ENCODE assay signal across 8 mouse cellular contexts in genomic region chr9:37146603-37147358, GRCm38 (mm10). TPM values are rescaled to one million over a fixed set of nuclear protein-coding genes. Genes with fewer than 3 reads are reported as not detected.
DNase-seq lines count a peak whose midpoint lies in the region; ATAC-seq and TF ChIP-seq lines count a peak whose summit lies in the region.

No protein-coding gene starts in this region.

- H3K4me2 ChIP-seq in forebrain, embryonic 11.5 days (ENCODE audit: low read depth, low read length, severe bottlenecking) = peak overlapping the region; percentile 93
- peak overlapping the region; percentile 98 for H3K4me2 ChIP-seq in heart, embryonic 14.5 days (ENCODE audit: low read length)
- H3K4me2 ChIP-seq in kidney, embryonic 16.5 days (replicated peaks; ENCODE audit: low read depth, low read length) = peak overlapping the region; percentile 89
- peak overlapping the region; percentile 96 for H3K4me2 ChIP-seq in limb, embryonic 15.5 days
- H3K4me2 ChIP-seq in midbrain, postnatal 0 days (ENCODE audit: low read depth, low read length, poor library complexity, severe bottlenecking) = peak overlapping the region; percentile 93

- H3K36me3 ChIP-seq in forebrain, embryonic 11.5 days (ENCODE audit: control insufficient read depth, insufficient read depth, low read length) = no peaks in the 10 kb centered on the region
- no peaks in the 10 kb centered on the region for H3K36me3 ChIP-seq in heart, embryonic 14.5 days (ENCODE audit: control insufficient read depth, insufficient read depth, low read length)
- H3K36me3 ChIP-seq in kidney, embryonic 16.5 days (ENCODE audit: insufficient read depth, low read length) = no peaks in the 10 kb centered on the region
- H3K36me3 ChIP-seq in limb, embryonic 15.5 days = no peaks in the 10 kb centered on the region
- H3K36me3 ChIP-seq in midbrain, postnatal 0 days (ENCODE audit: insufficient read depth, low read length) = no peaks in the 10 kb centered on the region

- peak overlapping the region; percentile 60 for H3K4me3 ChIP-seq in forebrain, embryonic 11.5 days (ENCODE audit: low read depth, low read length)
- H3K4me3 ChIP-seq in heart, embryonic 14.5 days (ENCODE audit: control insufficient read depth in 1 of 2, insufficient read depth in 1 of 2, low read depth in 1 of 2, low read length in 2 of 2) = peak overlapping the region; percentile 70 to 83
- H3K4me3 ChIP-seq in kidney, embryonic 16.5 days (ENCODE audit: low read length) = peak overlapping the region; percentile 78
- H3K4me3 ChIP-seq in limb, embryonic 15.5 days = peak overlapping the region; percentile 68
- H3K4me3 ChIP-seq in midbrain, postnatal 0 days (ENCODE audit: low read depth, low read length) = peak overlapping the region; percentile 91

- under 1% methylated on average over 58 of the region's 75 CpGs for WGBS in forebrain, embryonic 11.5 days
- 1% methylated on average over 44 of the region's 75 CpGs for WGBS in heart, embryonic 14.5 days
- WGBS in kidney, embryonic 16.5 days = under 1% methylated on average over 74 of the region's 75 CpGs
- WGBS in limb, embryonic 15.5 days = under 1% methylated on average over 74 of the region's 75 CpGs
- WGBS in midbrain, postnatal 0 days = under 1% methylated on average over 41 of the region's 75 CpGs

- H3K9ac ChIP-seq in forebrain, embryonic 11.5 days (ENCODE audit: low read length) = peak overlapping the region; percentile 90
- H3K9ac ChIP-seq in heart, embryonic 14.5 days (ENCODE audit: low read length) = peak overlapping the region; percentile 87
- peak overlapping the region; percentile 94 for H3K9ac ChIP-seq in kidney, embryonic 16.5 days (replicated peaks; ENCODE audit: low read length)
- H3K9ac ChIP-seq in limb, embryonic 15.5 days = peak overlapping the region; percentile 76
- peak overlapping the region; percentile 93 for H3K9ac ChIP-seq in midbrain, postnatal 0 days (replicated peaks; ENCODE audit: low read length, poor library complexity, severe bottlenecking)

- no peaks in the 10 kb centered on the region for H3K9me3 ChIP-seq in forebrain, embryonic 11.5 days (ENCODE audit: control insufficient read depth, low read length)
- no peaks in the 10 kb centered on the region for H3K9me3 ChIP-seq in heart, embryonic 14.5 days (ENCODE audit: control insufficient read depth, low read length)
- no peaks in the 10 kb centered on the region for H3K9me3 ChIP-seq in kidney, embryonic 16.5 days (ENCODE audit: low read length)
- no peaks in the 10 kb centered on the region for H3K9me3 ChIP-seq in limb, embryonic 15.5 days
- no peaks in the 10 kb centered on the region for H3K9me3 ChIP-seq in midbrain, postnatal 0 days (ENCODE audit: low read length)

- TF ChIP-seq POLR2A in brain, embryonic 14.5 days (IDR thresholded peaks at IDR 0.05; ENCODE audit: borderline replicate concordance, extremely low read depth, insufficient read depth, insufficient read length, poor library complexity, severe bottlenecking) = peak; percentile 63; the same call in 1 of the 2 replicates

- ATAC-seq in CD4-positive, CD25-positive, alpha-beta regulatory T cell, adult 4 months = peak; percentile 53
- peak; percentile 88 for ATAC-seq in forebrain, embryonic 11.5 days (replicated peaks; ENCODE audit: low FRiP score)
- ATAC-seq in heart, embryonic 14.5 days (ENCODE audit: insufficient number of reproducible peaks, insufficient read depth, low FRiP score, low read depth) = peak; percentile 77
- ATAC-seq in kidney, embryonic 16.5 days (ENCODE audit: low FRiP score, low TSS enrichment) = peak; percentile 83
- ATAC-seq in limb, embryonic 15.5 days (ENCODE audit: insufficient number of reproducible peaks, low FRiP score, low TSS enrichment, low read depth) = peak; percentile 81
- ATAC-seq in midbrain, postnatal 0 days (ENCODE audit: low FRiP score) = peak; percentile 91

- DNase-seq in brain, embryonic 14.5 days (ENCODE audit: low read depth) = peak; percentile 98
- DNase-seq in forebrain, embryonic 11.5 days (ENCODE audit: low spot score) = peak; percentile 84
- peak; percentile 94 for DNase-seq in midbrain, postnatal 0 days (ENCODE audit: low spot score)
- DNase-seq in testis, postnatal 10 days (ENCODE audit: low spot score) = peak; percentile 72

- peak overlapping the region; percentile 97 for H3K27ac ChIP-seq in forebrain, embryonic 11.5 days (ENCODE audit: low read depth, low read length)
- peak overlapping the region; percentile 89 to 93 for H3K27ac ChIP-seq in heart, embryonic 14.5 days (replicated peaks in 1 of 2; ENCODE audit: control insufficient read depth in 1 of 2, insufficient read depth in 1 of 2, low read depth in 2 of 2, low read length in 2 of 2)
- H3K27ac ChIP-seq in kidney, embryonic 16.5 days (ENCODE audit: low read length) = peak overlapping the region; percentile 96
- H3K27ac ChIP-seq in limb, embryonic 15.5 days = peak overlapping the region; percentile 95
- peak overlapping the region; percentile 97 for H3K27ac ChIP-seq in midbrain, postnatal 0 days (ENCODE audit: low read depth, low read length)

- peaks cover 20% of the 10 kb centered on the region for H3K4me1 ChIP-seq in forebrain, embryonic 11.5 days (replicated peaks; ENCODE audit: control insufficient read depth, insufficient read depth, low read length)
- H3K4me1 ChIP-seq in heart, embryonic 14.5 days (ENCODE audit: control insufficient read depth in 2 of 2, insufficient read depth in 2 of 2, low read length in 2 of 2) = peaks cover 12 to 19% of the 10 kb centered on the region in 2 experiments
- H3K4me1 ChIP-seq in kidney, embryonic 16.5 days (ENCODE audit: insufficient read depth, low read length) = peaks cover 30% of the 10 kb centered on the region
- H3K4me1 ChIP-seq in limb, embryonic 15.5 days = peaks cover 42% of the 10 kb centered on the region
- H3K4me1 ChIP-seq in midbrain, postnatal 0 days (ENCODE audit: insufficient read depth, low read length) = peaks cover 5% of the 10 kb centered on the region; the same call in 1 of the 2 replicates

- TF ChIP-seq CTCF in brain, embryonic 14.5 days (IDR thresholded peaks at IDR 0.05; ENCODE audit: borderline replicate concordance, extremely low read depth, insufficient read depth, insufficient read length) = no peak
- TF ChIP-seq CTCF in midbrain, postnatal 0 days (IDR thresholded peaks at IDR 0.05) = no peak

- H3K27me3 ChIP-seq in forebrain, embryonic 11.5 days (ENCODE audit: control insufficient read depth, insufficient read depth, low read length) = no peaks in the 10 kb centered on the region
- 0 out of 2 replicates have a peak, but pooled peaks cover 4% of the 10 kb centered on the region for H3K27me3 ChIP-seq in heart, embryonic 14.5 days (ENCODE audit: control insufficient read depth, insufficient read depth, low read length)
- peaks cover 12% of the 10 kb centered on the region for H3K27me3 ChIP-seq in kidney, embryonic 16.5 days (ENCODE audit: insufficient read depth, low read length)
- peaks cover 63% of the 10 kb centered on the region for H3K27me3 ChIP-seq in limb, embryonic 15.5 days
- no peaks in the 10 kb centered on the region for H3K27me3 ChIP-seq in midbrain, postnatal 0 days (ENCODE audit: insufficient read depth, low read length)

RNA-seq across cellular contexts. Expression of gene Pknox2, which starts 0.4 kb away (rescaled TPM):
- polyA plus RNA-seq in CD4-positive, CD25-positive, alpha-beta regulatory T cell, adult 4 months (2017; shearing (Covaris generic)) = not detected
- polyA plus RNA-seq in brain, embryonic 14.5 days (2012; rRNA removed) = 37.2 and 38.3 TPM in 2 replicates
- 21.0 and 23.7 TPM in 2 replicates for polyA plus RNA-seq in forebrain, embryonic 11.5 days (2014; fragmentation: Nextera tagmentation; extraction: Ambion mirVana)
- 2.4 and 3.6 TPM in 2 replicates for polyA plus RNA-seq in heart, embryonic 14.5 days (2014; fragmentation: Nextera tagmentation; extraction: Ambion mirVana)
- 11.0 and 12.7 TPM in 2 replicates for polyA plus RNA-seq in kidney, embryonic 16.5 days (2015; fragmentation: Nextera tagmentation; extraction: Ambion mirVana)
- polyA plus RNA-seq in limb, embryonic 15.5 days (2015; fragmentation: Nextera tagmentation; extraction: Ambion mirVana) = 8.1 and 8.7 TPM in 2 replicates
- 25.6 and 26.6 TPM in 2 replicates for total RNA-seq in midbrain, postnatal 0 days (2014; rRNA removed)
- 23.5 and 23.6 TPM in 2 replicates for polyA plus RNA-seq in midbrain, postnatal 0 days (2015; fragmentation: Nextera tagmentation; extraction: Ambion mirVana)

Comparison
In these comparisons a context has a peak if more than half of its experiments do, and no peak if none do; other contexts are left out.
1. Peak in every context shown above with its lines: DNase-seq, ATAC-seq, H3K4me3 ChIP-seq and H3K27ac ChIP-seq.